Mouse (Mus musculus) olfactory bulb, adult 2 months (tissue): ENCODE data around the gene Ppp3ca.

Experiments
- CTCF ChIP-seq: fragments of 200-500 bp; IDR thresholded peaks from 2 replicates; pipeline ENCODE4 v1.5.1; 2012; ENCODE audit warnings: low read depth, mild to moderate bottlenecking, low read length, moderate library complexity; ENCODE audit not compliant: insufficient read depth
- POLR2A ChIP-seq: fragments of 200-500 bp; IDR thresholded peaks from 2 replicates; pipeline ENCODE4 v1.6.1; 2012; ENCODE audit warnings: mild to moderate bottlenecking, low read depth, low read length, moderate library complexity; ENCODE audit not compliant: insufficient read depth

- TF ChIP-seq POLR2A, result no peak
- no peak for TF ChIP-seq CTCF
These were observed 263.1 kb downstream of the Ppp3ca start for GRCm38 (mm10) chr3:136933071-136933470.
